Mouse (Mus musculus): ENCODE results near the gene Smox. TPM values are rescaled to one million over a fixed set of nuclear protein-coding genes. Genes with fewer than 3 reads are reported as not detected.
A peak's percentile ranks its signal among the peaks of the same experiment; 100 is the strongest.

Gene Smox
- polyA plus RNA-seq, 1 experiment from 2014 or later = 21.3 TPM

DNA sequence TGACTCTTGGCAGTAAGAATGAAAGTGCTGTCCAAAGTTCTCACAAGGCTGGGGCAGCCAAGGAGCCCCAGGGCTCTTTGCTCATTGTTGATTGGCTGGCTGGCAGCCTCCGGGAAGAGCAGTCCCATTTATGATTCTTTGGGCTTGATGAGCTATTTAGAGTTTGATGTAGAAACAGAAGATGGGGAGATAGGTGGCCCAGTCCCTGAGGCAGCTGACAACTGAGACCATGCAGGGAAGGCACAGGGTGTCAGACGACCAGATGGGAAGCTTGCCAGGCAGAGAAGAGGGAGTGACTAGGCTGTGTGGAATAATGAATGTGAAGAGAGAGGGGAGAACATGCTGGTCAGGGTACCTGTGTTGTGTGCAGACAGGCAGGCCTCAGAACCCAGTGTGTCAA, 22.2 kb downstream of the Smox start:
- no peaks in the 10 kb centered on the region for H3K27me3 ChIP-seq (replicated peaks)
- H3K36me3 ChIP-seq = peaks cover 4% of the 10 kb centered on the region; the same call in 1 of the 2 replicates
- H3K4me3 ChIP-seq = no peak overlapping the region
- peaks cover 54% of the 10 kb centered on the region for H3K4me1 ChIP-seq (replicated peaks)
- H3K9me3 ChIP-seq (replicated peaks) = no peaks in the 10 kb centered on the region
- ATAC-seq (ENCODE audit: insufficient number of reproducible peaks, low FRiP score) = no peak
- H3K4me2 ChIP-seq = 0 out of 2 replicates have a peak overlapping the region, but pooled peaks have one; percentile 42
- H3K9ac ChIP-seq = no peak overlapping the region
- H3K27ac ChIP-seq (ENCODE audit: poor library complexity, severe bottlenecking) = peak overlapping the region; percentile 83
- 37% methylated on average over 2 of the region's 2 CpGs for WGBS

DNA sequence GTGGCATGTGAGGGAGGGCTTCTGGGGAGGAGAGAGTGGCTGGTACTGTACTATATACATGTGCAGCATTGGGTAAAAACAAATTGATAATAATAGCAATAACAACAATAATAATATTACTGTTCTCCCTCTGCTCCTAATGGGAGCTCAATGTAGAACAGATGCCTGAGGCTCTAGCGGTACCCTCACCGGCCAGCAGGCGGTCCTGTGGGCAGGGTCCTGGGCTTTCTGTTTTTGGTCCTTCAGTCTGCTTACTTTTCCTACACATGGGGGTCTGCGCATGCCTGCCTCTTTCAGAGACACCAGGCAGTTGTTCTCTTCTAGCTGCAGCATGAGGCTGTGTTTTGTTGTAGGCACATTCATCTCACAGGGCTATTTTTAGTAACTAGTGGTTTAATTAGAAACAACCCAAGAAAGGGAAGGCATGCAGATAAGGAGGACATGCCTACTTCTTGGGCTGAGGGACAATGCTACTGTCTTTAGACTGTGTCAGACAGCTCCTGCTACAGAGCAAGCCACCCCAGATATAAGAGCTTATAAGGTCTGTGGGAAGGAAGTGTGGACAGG, 22.8 kb downstream of the Smox start:
- Histone ChIP-seq H3K9ac (no peak overlapping the region), H3K36me3 (peaks cover 4% of the 10 kb centered on the region; the same call in 1 of the 2 replicates), H3K4me1 (replicated peaks) (peaks cover 54% of the 10 kb centered on the region), H3K9me3 (replicated peaks) (no peaks in the 10 kb centered on the region), H3K4me2 (peak overlapping the region; percentile 42), H3K27ac (ENCODE audit: poor library complexity, severe bottlenecking) (peak overlapping the region; percentile 83), H3K4me3 (no peak overlapping the region), H3K27me3 (replicated peaks) (no peaks in the 10 kb centered on the region)
- ATAC-seq (ENCODE audit: insufficient number of reproducible peaks, low FRiP score) = peak; percentile 56; the same call in 1 of the 2 replicates
- whole genome bisulfite sequencing = 56% methylated on average over 4 of the region's 4 CpGs

DNA sequence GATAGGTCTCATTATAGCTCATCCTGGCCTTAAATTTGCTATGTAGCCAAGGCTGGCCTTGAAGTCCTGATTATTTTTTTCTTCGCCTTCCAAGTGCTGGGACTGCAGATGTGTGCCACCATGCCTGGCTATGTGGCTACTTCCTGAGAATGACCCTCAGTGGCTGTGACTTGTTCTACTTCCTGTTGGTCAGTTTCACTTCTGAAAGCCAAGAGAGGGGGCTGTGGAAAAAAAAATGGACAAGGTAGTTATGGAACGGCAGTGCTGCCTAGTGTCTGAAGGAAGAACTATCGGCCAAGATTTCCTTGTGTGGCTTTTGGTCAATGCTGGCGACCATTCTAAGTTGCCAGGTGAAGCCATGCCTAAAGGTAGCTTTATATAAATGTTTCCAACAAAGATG, 26.3 kb downstream of the Smox start:
- Histone ChIP-seq H3K4me2 (no peak overlapping the region), H3K4me3 (no peak overlapping the region), H3K36me3 (peaks cover 20% of the 10 kb centered on the region), H3K9me3 (replicated peaks) (no peaks in the 10 kb centered on the region), H3K27me3 (replicated peaks) (no peaks in the 10 kb centered on the region), H3K4me1 (replicated peaks) (peaks cover 41% of the 10 kb centered on the region), H3K27ac (ENCODE audit: poor library complexity, severe bottlenecking) (no peak overlapping the region), H3K9ac (no peak overlapping the region)
- no peak for ATAC-seq (ENCODE audit: insufficient number of reproducible peaks, low FRiP score)
- 80% methylated on average over 4 of the region's 4 CpGs for WGBS

DNA sequence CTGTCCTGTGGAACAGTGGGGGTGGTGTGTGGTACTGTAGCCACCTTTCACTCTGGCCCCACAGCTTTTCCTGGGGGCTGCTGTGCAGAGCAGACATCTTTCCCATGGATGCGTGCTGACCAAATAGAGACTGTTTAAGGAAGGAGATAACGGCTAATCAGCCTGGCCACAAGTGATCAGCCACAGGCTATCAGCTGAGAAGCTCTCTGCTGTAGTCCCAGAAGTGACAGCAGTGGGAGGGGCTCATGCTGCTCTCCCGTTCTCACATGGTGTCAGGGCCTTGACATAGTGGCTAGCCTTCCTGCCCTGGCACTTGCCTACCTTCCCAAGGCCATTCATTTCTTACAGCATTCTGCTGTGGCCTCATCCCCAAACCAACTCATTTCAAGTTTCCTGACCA, 27.5 kb downstream of the Smox start:
- Histone ChIP-seq H3K4me1 (replicated peaks) (peaks cover 33% of the 10 kb centered on the region), H3K4me3 (no peak overlapping the region), H3K27me3 (replicated peaks) (no peaks in the 10 kb centered on the region), H3K9ac (no peak overlapping the region), H3K9me3 (replicated peaks) (no peaks in the 10 kb centered on the region), H3K36me3 (peaks cover 25% of the 10 kb centered on the region), H3K27ac (ENCODE audit: poor library complexity, severe bottlenecking) (no peak overlapping the region), H3K4me2 (no peak overlapping the region)
- 9% methylated on average over 3 of the region's 3 CpGs for WGBS
- 0 out of 2 replicates have a peak, but pooled peaks have one; percentile 30 for ATAC-seq (ENCODE audit: insufficient number of reproducible peaks, low FRiP score)

DNA sequence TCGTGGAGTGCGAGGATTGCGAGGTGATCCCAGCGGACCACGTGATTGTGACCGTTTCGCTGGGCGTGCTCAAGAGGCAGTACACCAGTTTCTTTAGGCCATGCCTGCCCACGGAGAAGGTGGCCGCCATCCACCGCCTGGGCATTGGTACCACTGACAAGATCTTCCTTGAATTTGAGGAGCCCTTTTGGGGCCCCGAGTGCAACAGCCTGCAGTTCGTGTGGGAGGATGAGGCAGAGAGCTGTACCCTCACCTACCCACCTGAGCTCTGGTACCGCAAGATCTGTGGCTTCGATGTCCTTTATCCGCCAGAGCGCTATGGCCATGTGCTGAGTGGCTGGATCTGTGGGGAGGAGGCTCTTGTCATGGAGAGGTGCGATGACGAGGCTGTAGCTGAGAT, 29.4 kb downstream of the Smox start:
- 94% methylated on average over 19 of the region's 19 CpGs for WGBS
- Histone ChIP-seq H3K27ac (ENCODE audit: poor library complexity, severe bottlenecking) (no peak overlapping the region), H3K4me2 (no peak overlapping the region), H3K27me3 (replicated peaks) (no peaks in the 10 kb centered on the region), H3K9me3 (replicated peaks) (no peaks in the 10 kb centered on the region), H3K36me3 (peaks cover 36% of the 10 kb centered on the region), H3K4me3 (no peak overlapping the region), H3K4me1 (replicated peaks) (peaks cover 16% of the 10 kb centered on the region), H3K9ac (no peak overlapping the region)
- ATAC-seq (ENCODE audit: insufficient number of reproducible peaks, low FRiP score) = no peak

DNA sequence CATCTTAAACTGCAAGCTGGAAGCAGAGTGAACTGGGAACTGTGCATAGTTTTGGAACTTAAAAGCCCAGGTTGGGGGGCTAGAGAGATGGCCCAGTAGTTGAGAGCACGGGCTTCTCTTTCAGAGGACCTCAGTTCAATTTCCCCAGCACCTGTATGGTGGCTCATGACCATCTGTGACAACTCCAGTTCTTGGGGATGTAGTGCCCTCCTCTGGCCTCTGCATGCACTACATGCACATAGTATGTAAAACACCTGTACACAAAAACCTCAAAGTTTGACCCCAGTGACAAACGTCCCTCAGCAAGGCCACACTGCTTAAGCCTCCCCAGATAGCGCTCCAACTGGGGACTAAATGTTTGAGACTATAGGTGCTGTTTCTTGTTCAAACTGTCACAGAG, 35.8 kb downstream of the Smox start:
- H3K36me3 ChIP-seq = peaks cover 27% of the 10 kb centered on the region
- WGBS = 44% methylated on average over 3 of the region's 3 CpGs
- no peak for ATAC-seq (ENCODE audit: insufficient number of reproducible peaks, low FRiP score)

DNA sequence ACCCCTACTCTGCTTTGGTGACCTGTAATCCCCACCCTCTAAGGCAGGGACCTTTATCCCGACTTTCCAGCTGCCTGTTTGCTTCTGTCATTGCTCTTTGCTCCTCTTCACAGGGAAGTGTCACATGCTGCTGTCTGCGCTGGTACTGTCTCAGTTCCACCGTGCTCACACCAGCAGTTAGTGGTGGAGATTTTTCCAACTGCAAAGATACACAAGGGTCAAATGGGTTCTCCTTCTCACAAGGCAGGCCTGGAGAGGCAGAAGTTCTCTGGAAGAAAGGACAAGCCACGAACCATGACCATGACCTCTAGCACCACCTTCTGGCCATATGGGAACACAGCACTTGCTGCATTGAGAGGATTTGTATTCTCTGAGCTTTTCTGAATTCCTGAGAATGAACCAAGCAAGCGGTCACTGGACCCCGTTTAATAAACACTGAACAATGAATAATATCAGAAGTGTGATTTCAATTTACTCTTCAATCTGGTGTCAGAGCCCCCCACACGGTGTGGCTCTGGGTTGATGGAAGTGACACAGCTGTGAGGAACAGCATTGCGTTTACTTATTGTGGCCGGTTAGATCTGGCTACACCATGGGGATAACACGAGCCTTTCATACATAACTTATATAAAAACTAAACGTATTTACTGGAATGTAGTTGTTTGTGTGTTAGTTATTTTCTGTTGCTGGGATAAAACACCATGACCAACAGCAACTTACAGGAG, 38.8 kb downstream of the Smox start:
- Histone ChIP-seq H3K4me2 (no peak overlapping the region), H3K36me3 (peaks cover 13% of the 10 kb centered on the region; the same call in 1 of the 2 replicates), H3K9ac (no peak overlapping the region), H3K27ac (ENCODE audit: poor library complexity, severe bottlenecking) (no peak overlapping the region), H3K27me3 (replicated peaks) (0 out of 2 replicates have a peak, but pooled peaks cover 5% of the 10 kb centered on the region), H3K9me3 (replicated peaks) (no peaks in the 10 kb centered on the region), H3K4me3 (no peak overlapping the region), H3K4me1 (replicated peaks) (no peaks in the 10 kb centered on the region)
- WGBS = 32% methylated on average over 11 of the region's 11 CpGs
- peak; percentile 12; the same call in 1 of the 2 replicates for ATAC-seq (ENCODE audit: insufficient number of reproducible peaks, low FRiP score)

More for the DNA sequence above, 35.8 kb downstream of the Smox start:
- Histone ChIP-seq H3K4me1 (replicated peaks) (no peaks in the 10 kb centered on the region), H3K4me2 (no peak overlapping the region), H3K9me3 (replicated peaks) (no peaks in the 10 kb centered on the region), H3K9ac (no peak overlapping the region), H3K27me3 (replicated peaks) (0 out of 2 replicates have a peak, but pooled peaks cover 5% of the 10 kb centered on the region), H3K4me3 (no peak overlapping the region), H3K27ac (ENCODE audit: poor library complexity, severe bottlenecking) (no peak overlapping the region)

DNA sequence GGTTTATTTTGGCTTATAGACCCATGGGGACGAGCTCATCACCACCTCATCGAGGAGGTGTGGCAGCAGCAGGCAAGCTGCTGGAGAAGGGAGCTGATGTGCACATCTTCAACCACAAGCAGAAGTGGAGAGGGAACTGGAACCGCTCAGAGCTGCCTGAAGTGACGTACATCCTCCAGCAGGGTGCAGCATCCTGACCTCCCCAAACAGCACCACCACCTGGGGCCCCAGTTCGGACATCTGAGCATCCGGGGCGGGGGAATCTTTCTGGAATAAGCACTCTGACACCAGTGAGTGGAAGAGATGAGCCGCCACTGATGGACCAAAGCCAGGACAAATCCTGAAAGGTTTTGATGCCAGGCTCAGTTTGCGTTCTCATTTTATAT, 39.3 kb downstream of the Smox start:
- Histone ChIP-seq H3K4me2 (no peak overlapping the region), H3K27me3 (replicated peaks) (0 out of 2 replicates have a peak, but pooled peaks cover 5% of the 10 kb centered on the region), H3K9me3 (replicated peaks) (no peaks in the 10 kb centered on the region), H3K9ac (no peak overlapping the region), H3K27ac (ENCODE audit: poor library complexity, severe bottlenecking) (no peak overlapping the region), H3K36me3 (peaks cover 10% of the 10 kb centered on the region; the same call in 1 of the 2 replicates), H3K4me1 (replicated peaks) (no peaks in the 10 kb centered on the region), H3K4me3 (no peak overlapping the region)
- 18% methylated on average over 9 of the region's 9 CpGs for WGBS
- ATAC-seq (ENCODE audit: insufficient number of reproducible peaks, low FRiP score) = no peak

DNA sequence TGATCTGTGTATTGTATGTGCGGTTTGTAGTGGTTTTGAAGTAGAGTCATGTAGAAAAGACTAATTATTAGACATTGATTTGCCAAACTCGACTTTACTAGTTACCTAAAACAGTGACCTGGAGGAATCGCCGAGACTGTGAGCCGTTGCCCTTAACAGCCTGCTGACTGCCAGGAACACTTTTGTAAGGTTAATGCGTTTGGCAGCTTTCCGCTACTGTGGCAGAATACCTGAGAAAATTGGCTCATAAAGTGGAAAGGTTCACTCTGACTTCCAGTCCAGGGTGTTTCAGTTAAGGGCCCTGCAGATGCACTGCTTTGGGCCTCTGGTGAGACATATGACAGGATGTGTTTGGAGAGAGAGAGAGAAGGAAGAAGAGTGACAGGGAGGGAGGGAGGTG, 40.0 kb downstream of the Smox start:
- no peaks in the 10 kb centered on the region for H3K9me3 ChIP-seq (replicated peaks)
- no peak for ATAC-seq (ENCODE audit: insufficient number of reproducible peaks, low FRiP score)

DNA sequence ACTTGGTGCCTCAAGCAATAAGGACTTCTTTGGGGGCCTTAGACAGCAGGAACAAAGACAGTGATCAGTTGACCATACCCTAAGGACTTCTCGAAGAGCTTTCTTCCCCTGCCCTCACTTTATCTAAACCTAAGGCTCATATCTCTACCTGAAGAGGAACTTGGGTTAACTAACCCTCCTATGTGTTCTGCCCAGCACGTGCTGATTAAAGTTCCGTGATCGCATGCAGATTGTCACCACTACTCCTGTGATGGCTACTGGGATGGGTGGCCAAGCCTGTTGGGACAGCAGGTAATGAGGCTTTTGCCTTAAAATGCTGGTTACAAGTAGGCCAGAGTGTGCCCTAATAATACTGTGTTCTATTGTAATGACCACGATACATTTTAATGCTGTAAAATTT, 43.9 kb downstream of the Smox start:
- 81% methylated on average over 5 of the region's 5 CpGs for WGBS
- H3K9me3 ChIP-seq (replicated peaks) = no peaks in the 10 kb centered on the region
- no peak overlapping the region for H3K4me3 ChIP-seq
- H3K9ac ChIP-seq = no peak overlapping the region
- ATAC-seq (ENCODE audit: insufficient number of reproducible peaks, low FRiP score) = no peak
- H3K36me3 ChIP-seq = no peaks in the 10 kb centered on the region
- H3K4me1 ChIP-seq (replicated peaks) = peaks cover 10% of the 10 kb centered on the region
- no peak overlapping the region for H3K27ac ChIP-seq (ENCODE audit: poor library complexity, severe bottlenecking)
- H3K27me3 ChIP-seq (replicated peaks) = no peaks in the 10 kb centered on the region
- no peak overlapping the region for H3K4me2 ChIP-seq

More for the DNA sequence above, 40.0 kb downstream of the Smox start:
- H3K27me3 ChIP-seq (replicated peaks) = 0 out of 2 replicates have a peak, but pooled peaks cover 5% of the 10 kb centered on the region
- no peak overlapping the region for H3K4me3 ChIP-seq
- 78% methylated on average over 7 of the region's 7 CpGs for WGBS
- peaks cover 4% of the 10 kb centered on the region; the same call in 1 of the 2 replicates for H3K36me3 ChIP-seq
- no peak overlapping the region for H3K27ac ChIP-seq (ENCODE audit: poor library complexity, severe bottlenecking)
- no peaks in the 10 kb centered on the region for H3K4me1 ChIP-seq (replicated peaks)
- no peak overlapping the region for H3K9ac ChIP-seq
- no peak overlapping the region for H3K4me2 ChIP-seq

DNA sequence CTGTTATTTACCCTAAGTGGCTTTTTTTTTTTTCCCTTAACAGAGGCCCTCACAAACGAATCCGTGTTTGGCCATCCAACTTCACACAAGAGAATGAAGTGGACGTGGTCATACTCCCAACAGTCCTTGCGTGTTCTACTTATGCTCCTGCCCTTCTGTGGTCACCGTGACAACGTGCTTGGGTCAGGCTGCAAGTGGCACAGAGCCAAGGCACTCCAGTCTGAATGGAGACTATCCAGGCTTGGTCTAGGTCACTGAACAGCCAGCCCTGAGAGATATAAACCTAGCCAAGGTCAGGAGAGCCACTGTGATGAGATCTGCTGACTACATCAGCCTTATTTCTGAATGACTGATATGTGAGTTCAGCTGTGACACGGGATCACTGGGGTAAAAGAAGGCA, 47.0 kb downstream of the Smox start:
- ATAC-seq (ENCODE audit: insufficient number of reproducible peaks, low FRiP score) = peak; percentile 67
- Histone ChIP-seq H3K4me3 (no peak overlapping the region), H3K36me3 (no peaks in the 10 kb centered on the region), H3K27me3 (replicated peaks) (peaks cover 5% of the 10 kb centered on the region; the same call in 1 of the 2 replicates), H3K4me2 (no peak overlapping the region), H3K27ac (ENCODE audit: poor library complexity, severe bottlenecking) (peak overlapping the region; percentile 15; the same call in 1 of the 2 replicates), H3K9me3 (replicated peaks) (no peaks in the 10 kb centered on the region), H3K9ac (no peak overlapping the region), H3K4me1 (replicated peaks) (peaks cover 17% of the 10 kb centered on the region)
- 44% methylated on average over 7 of the region's 7 CpGs for WGBS

All from heart, embryonic 12.5 days (tissue).